Mouse (Mus musculus): ENCODE results near the gene Fmc1. TPM values are rescaled to one million over a fixed set of nuclear protein-coding genes. Genes with fewer than 3 reads are reported as not detected.

The Fmc1 gene
- total RNA-seq, 2 experiments from 2014 or later: 53.8 to 60.6 TPM

- DNase-seq (ENCODE audit: low spot score in 2 of 2): peak; percentile 94
- intact Hi-C loops (cut with DNase I): loop anchor here (1.0 kb wide), 1 partner anchor 18 kb away; the partner anchor contains the start of gene Fmc1
Observed at GRCm38 (mm10) chr6:38551062-38551988, 18.0 kb downstream of the Fmc1 start, which contains the start of gene Luc7l2. TSS of gene Luc7l2 (plus strand) at chr6:38551334.

- intact Hi-C loops (cut with DNase I): loop anchor here (1.0 kb wide), 1 partner anchor 19 kb away; the partner anchor contains the start of gene Fmc1
Observed at GRCm38 (mm10) chr6:38551989-38552635, 18.8 kb downstream of the Fmc1 start.

GRCm38 (mm10) chr6:38552636-38553000 is 19.3 kb downstream of the Fmc1 start:
- no peak for DNase-seq (ENCODE audit: low spot score in 2 of 2)
- intact Hi-C loops (cut with DNase I): no loop called here

More at GRCm38 (mm10) chr6:38551989-38552635, 18.8 kb downstream of the Fmc1 start:
- peak; percentile 97 for DNase-seq (ENCODE audit: low spot score in 2 of 2)

- intact Hi-C loops (cut with DNase I): no loop called here
- no peak for DNase-seq (ENCODE audit: low spot score in 2 of 2)
Observed at GRCm38 (mm10) chr6:38576096-38576495, 42.8 kb downstream of the Fmc1 start.

GRCm38 (mm10) chr6:38580112-38580857 is 47.0 kb downstream of the Fmc1 start:
- no peak for DNase-seq (ENCODE audit: low spot score in 2 of 2)
- intact Hi-C loops (cut with DNase I): no loop called here

- intact Hi-C loops (cut with DNase I): no loop called here
- no peak for DNase-seq (ENCODE audit: low spot score in 2 of 2)
Observed at GRCm38 (mm10) chr6:38581711-38582110, 48.4 kb downstream of the Fmc1 start.

Small RNA genes lying within 50 kb of the gene (microRNA-seq; reads per million reads assigned to microRNA genes)
- gene Mir7670: not detected

Other genes with a start within 250 kb of the Fmc1 start
- 1 to 10 TPM; 3.2 to 3.9 TPM for gene Zc3hav1l, start 234.2 kb upstream of the Fmc1 start, total RNA-seq (2021)
- 1 to 10 TPM; 2.1 to 3.3 TPM for gene Zc3hav1, start 178.9 kb upstream of the Fmc1 start, total RNA-seq (2021)
- 10 to 100 TPM in 1 of 2 experiments, 1 to 10 TPM in 1; 6.8 to 12.1 TPM for gene Ttc26, start 152.0 kb upstream of the Fmc1 start, total RNA-seq (2021)
- gene Ubn2, start 99.6 kb upstream of the Fmc1 start, total RNA-seq (2021): 10 to 100 TPM; 44.3 to 62.6 TPM
- 100 to 1,000 TPM; 124 to 217 TPM for gene Luc7l2, start 17.8 kb downstream of the Fmc1 start, total RNA-seq (2021)
- gene Klrg2, start 103.7 kb downstream of the Fmc1 start, total RNA-seq (2021): 1 to 10 TPM in 1 of 2 experiments, under 1 TPM in 1; 0.74 to 1.4 TPM
- gene Clec2l, start 129.6 kb downstream of the Fmc1 start, total RNA-seq (2021): 10 to 100 TPM; 74.5 to 92.6 TPM